Comparison of ENCODE assay signal across 11 mouse cellular contexts in genomic region chr13:9187566-9188530, GRCm38 (mm10).
A peak's percentile ranks its signal among the peaks of the same experiment; 100 is the strongest.
DNase-seq lines count a peak whose midpoint lies in the region; ATAC-seq lines count a peak whose summit lies in the region.
"Had no signal": no experiment of that assay in that cellular context is flagged by ENCODE, and none has a peak within 500 bp of the region (broad histone marks: within the 10 kb centered on the region; RNA-seq: fewer than 3 reads in every experiment).

No protein-coding gene starts in this region.

- no peaks in the 10 kb centered on the region for H3K27me3 ChIP-seq in kidney, embryonic 16.5 days (ENCODE audit: insufficient read depth, low read length)
- H3K27me3 ChIP-seq in forebrain, embryonic 14.5 days (replicated peaks; ENCODE audit: control insufficient read depth, insufficient read depth, low read length) = no peaks in the 10 kb centered on the region
- no peaks in the 10 kb centered on the region; the same call in 1 of the 2 replicates for H3K27me3 ChIP-seq in midbrain, embryonic 15.5 days (replicated peaks)
- H3K27me3 ChIP-seq: CH12.LX; heart, embryonic 13.5 days had no signal

- WGBS in kidney, embryonic 16.5 days = 36% methylated on average over 22 of the region's 22 CpGs
- WGBS in forebrain, embryonic 14.5 days = 25% methylated on average over 22 of the region's 22 CpGs
- WGBS in midbrain, embryonic 15.5 days = 21% methylated on average over 22 of the region's 22 CpGs

- ATAC-seq in kidney, embryonic 16.5 days (ENCODE audit: low FRiP score, low TSS enrichment) = no peak; the same call in 1 of the 2 replicates
- ATAC-seq in forebrain, embryonic 14.5 days = no peak
- peak; percentile 44 for ATAC-seq in midbrain, embryonic 15.5 days (replicated peaks)

- peak overlapping the region; percentile 7; the same call in 1 of the 2 replicates for H3K4me3 ChIP-seq in kidney, embryonic 16.5 days (ENCODE audit: low read length)
- H3K4me3 ChIP-seq in forebrain, embryonic 14.5 days (ENCODE audit: low read depth, low read length) = no peak overlapping the region
- H3K4me3 ChIP-seq in midbrain, embryonic 15.5 days = 0 out of 2 replicates have a peak overlapping the region, but pooled peaks have one; percentile 4
- H3K4me3 ChIP-seq: heart, embryonic 13.5 days had no signal

- DNase-seq in kidney, adult 11 months = no peak
- peak; percentile 61 to 62 for DNase-seq in cerebellum, postnatal 10 days
- peak; percentile 23 for DNase-seq in forebrain, embryonic 14.5 days (ENCODE audit: low spot score)
- no peak for DNase-seq in embryo, embryonic 10.5 days (ENCODE audit: low spot score)
- no peak for DNase-seq in gastrocnemius, postnatal 4 days (ENCODE audit: low spot score in 2 of 2)
- DNase-seq: kidney, adult 18-20 months; lung, adult 18-20 months had no signal

- H3K9me3 ChIP-seq in kidney, embryonic 16.5 days (ENCODE audit: low read length) = no peaks in the 10 kb centered on the region
- no peaks in the 10 kb centered on the region for H3K9me3 ChIP-seq in forebrain, embryonic 14.5 days (replicated peaks; ENCODE audit: control insufficient read depth, low read length)
- H3K9me3 ChIP-seq in midbrain, embryonic 15.5 days = no peaks in the 10 kb centered on the region
- H3K9me3 ChIP-seq: heart, embryonic 13.5 days had no signal

- H3K4me2 ChIP-seq in kidney, embryonic 16.5 days (replicated peaks; ENCODE audit: low read depth, low read length) = peak overlapping the region; percentile 32
- peak overlapping the region; percentile 29; the same call in 1 of the 2 replicates for H3K4me2 ChIP-seq in forebrain, embryonic 14.5 days (ENCODE audit: low read length)
- H3K4me2 ChIP-seq in midbrain, embryonic 15.5 days = peak overlapping the region; percentile 34
- H3K4me2 ChIP-seq: heart, embryonic 13.5 days had no signal

- peak overlapping the region; percentile 45; the same call in 1 of the 2 replicates for H3K27ac ChIP-seq in kidney, embryonic 16.5 days (ENCODE audit: low read length)
- no peak overlapping the region for H3K27ac ChIP-seq in forebrain, embryonic 14.5 days (ENCODE audit: low read depth, low read length)
- 0 out of 2 replicates have a peak overlapping the region, but pooled peaks have one; percentile 6 for H3K27ac ChIP-seq in midbrain, embryonic 15.5 days
- H3K27ac ChIP-seq: heart, embryonic 13.5 days had no signal

- peaks cover 40% of the 10 kb centered on the region for H3K4me1 ChIP-seq in kidney, embryonic 16.5 days (ENCODE audit: insufficient read depth, low read length)
- H3K4me1 ChIP-seq in forebrain, embryonic 14.5 days (ENCODE audit: control insufficient read depth, insufficient read depth, low read length) = 0 out of 2 replicates have a peak, but pooled peaks cover 6% of the 10 kb centered on the region
- peaks cover 18% of the 10 kb centered on the region for H3K4me1 ChIP-seq in midbrain, embryonic 15.5 days

- no peak overlapping the region for H3K9ac ChIP-seq in kidney, embryonic 16.5 days (replicated peaks; ENCODE audit: low read length)
- peak overlapping the region; percentile 25; the same call in 1 of the 2 replicates for H3K9ac ChIP-seq in forebrain, embryonic 14.5 days (ENCODE audit: low read length)
- peak overlapping the region; percentile 20; the same call in 1 of the 2 replicates for H3K9ac ChIP-seq in midbrain, embryonic 15.5 days
- H3K9ac ChIP-seq: heart, embryonic 13.5 days had no signal

- H3K36me3 ChIP-seq in kidney, embryonic 16.5 days (ENCODE audit: insufficient read depth, low read length) = no peaks in the 10 kb centered on the region
- H3K36me3 ChIP-seq in forebrain, embryonic 14.5 days (ENCODE audit: control insufficient read depth, insufficient read depth, low read length) = no peaks in the 10 kb centered on the region
- H3K36me3 ChIP-seq in midbrain, embryonic 15.5 days (replicated peaks) = no peaks in the 10 kb centered on the region
- H3K36me3 ChIP-seq: heart, embryonic 13.5 days had no signal

Comparison
In these comparisons a context has a peak if more than half of its experiments do, and no peak if none do; other contexts are left out.
1. DNase-seq: peak in cerebellum, postnatal 10 days (2 of 2) and forebrain, embryonic 14.5 days (single experiment); none in kidney, adult 11 months (single experiment), embryo, embryonic 10.5 days (single experiment) and gastrocnemius, postnatal 4 days (0 of 2).
2. Peak in every context shown above with its lines, with median percentiles within 50 percentile points of each other: H3K4me2 ChIP-seq.